Mouse (Mus musculus) gastrocnemius, postnatal 25 days (tissue): ENCODE measurements at regions not wholly inside any gene's neighbourhood (a gene's known extent, or its start where the extent isn't known, plus 50 kb on each side); places are given as distances from the start of the nearest gene placed in this dataset.

Experiments used
- DNase-seq: peaks from one replicate; pipeline ENCODE4 v3.0.0; 2022

- no peak for DNase-seq
Measured at GRCm38 (mm10) chr19:25729103-25729502, 56.9 kb downstream of the Dmrt2 start.

- no peak for DNase-seq
Measured at GRCm38 (mm10) chr19:25729633-25730032, 57.4 kb downstream of the Dmrt2 start.

- no peak for DNase-seq
Measured at GRCm38 (mm10) chr19:25778455-25778854, 106.2 kb downstream of the Dmrt2 start.

DNA sequence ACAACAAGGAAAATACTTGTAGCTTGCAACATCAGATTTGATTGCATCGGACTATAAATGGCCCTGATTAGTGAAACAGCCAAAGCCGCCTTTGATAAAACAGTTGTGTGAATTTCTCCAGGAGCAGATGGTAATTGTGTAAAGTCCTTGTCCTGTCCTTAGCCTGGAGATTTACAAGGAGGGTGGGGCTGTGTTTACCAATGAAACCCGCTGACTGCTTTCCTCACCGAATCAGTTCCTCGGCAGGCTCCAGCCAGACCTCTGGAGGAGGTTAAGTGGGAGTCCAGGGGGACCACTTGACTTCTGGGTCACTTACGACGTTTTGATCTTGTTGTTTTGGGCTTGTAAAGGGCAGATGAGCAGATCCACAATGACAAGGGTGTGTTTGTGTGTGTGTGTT, 107.1 kb downstream of the Dmrt2 start:
- DNase-seq, result no peak

GRCm38 (mm10) chr19:25781314-25781713, 109.1 kb downstream of the Dmrt2 start:
- DNase-seq, result no peak

DNA sequence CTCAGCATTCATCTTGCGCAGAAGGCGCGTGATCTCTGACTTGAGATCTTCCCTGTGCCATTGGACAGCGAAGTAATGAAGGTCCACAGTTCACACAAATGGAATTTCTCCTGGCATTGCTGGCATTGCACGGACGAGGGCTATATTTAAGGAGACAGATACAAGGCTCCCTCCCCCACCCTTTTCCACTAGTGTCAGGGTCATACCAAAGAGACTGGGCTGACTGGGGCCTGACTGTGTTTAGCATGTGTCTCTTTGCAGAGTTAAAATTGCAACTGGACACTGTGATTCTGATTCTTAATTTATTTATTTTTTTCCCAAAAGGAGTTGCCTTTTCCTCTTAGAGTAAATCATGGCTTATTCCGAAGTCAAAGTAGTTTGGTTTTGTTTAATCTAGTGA, 130.5 kb downstream of the Dmrt2 start:
- no peak for DNase-seq

GRCm38 (mm10) chr19:25805351-25805750, 133.1 kb downstream of the Dmrt2 start:
- DNase-seq, result no peak

DNA sequence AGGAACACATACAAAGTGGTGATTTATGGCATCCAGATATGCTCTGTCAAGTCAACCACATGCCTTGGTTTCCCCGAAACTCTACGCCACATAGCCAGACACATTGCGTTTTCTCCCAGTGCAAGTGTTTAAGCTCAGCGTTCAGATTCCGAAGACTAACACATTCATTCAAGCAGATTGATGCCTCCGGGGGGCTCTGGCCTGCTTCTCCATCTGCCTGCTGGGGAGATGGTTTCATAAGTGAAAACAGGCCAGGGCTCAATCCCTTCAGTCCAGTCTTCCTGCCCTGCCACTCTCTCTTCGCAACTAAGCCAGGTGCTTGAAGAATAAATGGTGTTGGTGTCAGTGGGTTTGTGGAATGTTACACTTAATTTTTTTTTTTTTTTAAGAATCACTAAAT, 141.4 kb downstream of the Dmrt2 start:
- DNase-seq, result no peak

DNA sequence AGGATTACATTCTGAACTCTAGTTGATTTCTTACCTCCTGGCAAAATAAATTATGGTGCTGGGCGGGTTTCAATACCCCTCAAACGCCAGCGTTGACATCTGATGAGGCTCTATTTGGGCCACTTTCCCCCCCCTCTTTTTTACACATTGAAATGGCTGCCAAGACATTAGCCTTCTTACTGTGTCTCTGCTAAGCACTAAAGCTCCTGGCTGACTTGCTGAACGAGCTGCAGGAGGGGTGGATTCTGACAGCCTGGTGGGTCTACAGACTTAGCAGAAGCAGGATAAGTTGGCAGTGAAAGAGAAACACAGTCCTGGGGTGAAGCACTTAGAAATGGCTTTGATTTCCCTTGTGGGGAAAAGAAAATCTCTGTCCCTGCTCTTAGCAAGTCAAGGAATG, 172.9 kb downstream of the Dmrt2 start:
- no peak for DNase-seq

- no peak for DNase-seq
Measured at GRCm38 (mm10) chr19:25856344-25856743, 184.1 kb downstream of the Dmrt2 start.

- no peak for DNase-seq
Measured at GRCm38 (mm10) chr19:25863312-25863711, 191.1 kb downstream of the Dmrt2 start.

- DNase-seq, result peak; percentile 9
Measured at GRCm38 (mm10) chr19:25906721-25907120, 234.5 kb downstream of the Dmrt2 start.

DNA sequence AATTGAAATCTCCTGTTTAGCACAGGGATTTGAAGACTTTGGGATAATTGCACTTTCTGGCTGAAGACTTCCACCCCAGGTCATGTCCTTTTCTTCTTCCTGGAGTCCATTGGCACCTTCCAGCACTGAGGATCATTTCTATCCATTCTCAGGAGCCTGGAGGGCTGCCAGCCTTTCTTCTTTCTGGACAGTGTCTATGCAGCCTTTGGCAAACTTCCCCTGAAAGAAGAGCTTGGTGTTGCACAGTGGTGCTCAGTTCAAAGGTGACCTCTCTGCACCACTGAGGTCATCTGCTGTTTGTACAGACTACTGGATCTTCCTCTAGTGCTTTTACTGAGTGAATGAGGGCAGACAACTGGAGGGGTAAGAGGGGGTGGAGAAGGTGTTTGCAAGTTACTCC, 249.8 kb downstream of the Dmrt2 start:
- DNase-seq, result peak; percentile 36

DNA sequence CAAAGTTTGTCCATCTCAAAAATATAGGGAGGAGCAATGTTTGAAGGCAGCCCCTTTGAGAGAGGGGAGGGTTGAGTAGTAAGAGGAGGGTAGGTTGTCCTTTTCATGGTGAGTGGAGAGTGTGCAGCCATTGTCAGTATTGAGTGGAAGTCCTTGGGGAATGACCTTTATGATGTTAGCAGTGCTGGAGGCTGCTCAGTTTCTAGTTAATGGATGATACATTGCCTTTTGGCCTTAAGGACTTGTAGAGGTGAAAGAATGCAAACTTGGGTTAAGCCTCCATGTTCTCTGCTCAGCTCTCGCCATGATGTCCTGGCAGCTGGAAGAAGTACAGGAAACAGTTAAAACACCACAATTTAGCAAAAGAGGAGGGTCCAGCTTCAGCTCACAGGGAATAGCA, 250.6 kb downstream of the Dmrt2 start:
- no peak for DNase-seq

GRCm38 (mm10) chr19:25923727-25924384, 251.6 kb downstream of the Dmrt2 start:
- no peak for DNase-seq

- peak; percentile 37 for DNase-seq
Measured at GRCm38 (mm10) chr19:25924385-25924769, 252.2 kb downstream of the Dmrt2 start.

DNA sequence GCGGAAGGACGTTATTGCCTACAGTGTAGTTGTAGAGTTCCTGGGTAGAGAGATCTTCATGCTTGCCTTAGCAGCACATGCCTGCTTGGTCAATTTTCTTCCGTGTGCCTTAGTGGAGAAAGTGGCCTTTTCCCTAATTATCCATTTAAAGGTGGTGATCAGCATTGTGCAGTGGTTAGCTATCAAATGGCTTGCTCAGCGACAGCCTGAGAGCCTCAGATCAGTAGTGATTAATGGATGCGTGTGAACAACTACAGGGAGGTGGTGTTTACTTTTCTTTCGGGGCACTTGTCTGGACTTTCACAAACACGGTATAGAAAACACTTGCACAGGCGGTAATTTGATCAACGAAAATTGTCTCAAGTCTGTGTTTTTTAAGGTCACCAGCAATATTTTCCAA, 255.0 kb downstream of the Dmrt2 start:
- no peak for DNase-seq

DNA sequence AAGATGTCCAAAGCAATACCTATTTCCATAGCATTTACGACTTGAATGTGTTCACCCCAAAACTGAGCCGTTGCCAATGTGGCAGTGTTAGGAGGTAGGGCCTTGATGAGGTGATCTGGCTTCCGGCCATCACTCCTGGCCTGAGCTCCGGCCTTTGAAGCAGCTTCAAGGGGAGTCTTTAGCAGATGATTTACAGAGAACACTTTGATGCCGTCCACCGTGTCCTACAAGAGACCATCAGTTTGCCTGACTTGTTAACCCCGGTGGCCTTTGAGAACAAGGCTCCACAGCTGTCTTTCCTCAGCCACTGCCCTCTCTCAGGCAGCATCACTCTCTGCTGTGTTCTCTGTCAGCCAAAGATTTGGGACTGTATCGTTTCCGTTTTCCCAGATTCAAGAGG, 265.1 kb downstream of the Dmrt2 start:
- DNase-seq, result no peak

DNA sequence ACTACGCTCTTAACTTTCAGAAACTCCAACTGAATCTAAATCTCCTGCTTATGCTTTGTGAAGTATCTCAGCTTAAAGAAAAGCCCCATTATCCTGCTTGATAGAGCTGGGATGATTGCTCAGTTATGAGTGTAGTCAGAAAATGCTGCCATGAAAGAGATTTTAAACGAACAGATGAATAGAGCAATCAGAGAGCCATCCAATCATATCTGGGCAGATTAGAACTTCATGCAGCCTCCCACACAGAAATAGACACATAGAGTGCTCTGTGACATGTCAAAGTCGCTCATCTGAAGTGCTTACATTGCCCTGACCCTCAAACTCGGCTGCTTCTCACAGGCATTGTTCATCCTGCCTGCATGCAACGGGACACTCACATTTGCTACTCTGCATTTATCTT, 299.0 kb downstream of the Dmrt2 start:
- DNase-seq, result no peak

DNA sequence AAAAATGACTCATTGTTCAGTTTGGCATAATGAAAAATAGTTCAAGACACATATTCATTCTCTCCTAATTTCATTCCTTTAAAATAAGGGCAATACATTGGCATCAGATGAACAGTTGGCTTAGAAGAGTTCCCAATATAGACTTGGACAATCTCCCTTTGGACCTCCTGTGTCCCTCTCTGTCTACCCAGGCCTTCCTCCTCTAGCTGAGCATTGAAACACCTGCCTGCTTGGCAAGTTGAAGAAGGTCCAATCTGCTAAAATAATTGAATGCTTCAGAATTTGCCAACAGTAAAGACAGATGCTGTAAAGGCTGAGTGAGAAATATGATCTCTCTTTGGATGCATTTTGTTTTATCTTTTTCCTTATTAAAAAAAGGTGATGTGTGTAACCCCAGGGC, 303.0 kb downstream of the Dmrt2 start:
- no peak for DNase-seq

GRCm38 (mm10) chr19:25980308-25980707, 308.1 kb downstream of the Dmrt2 start:
- DNase-seq, result no peak

GRCm38 (mm10) chr19:26014620-26015180, 342.5 kb downstream of the Dmrt2 start:
- DNase-seq, result peak; percentile 6

- DNase-seq, result no peak
Measured at GRCm38 (mm10) chr19:26021141-26021540, 348.9 kb downstream of the Dmrt2 start.

GRCm38 (mm10) chr19:26026103-26026502, 353.9 kb downstream of the Dmrt2 start:
- peak; percentile 10 for DNase-seq

DNA sequence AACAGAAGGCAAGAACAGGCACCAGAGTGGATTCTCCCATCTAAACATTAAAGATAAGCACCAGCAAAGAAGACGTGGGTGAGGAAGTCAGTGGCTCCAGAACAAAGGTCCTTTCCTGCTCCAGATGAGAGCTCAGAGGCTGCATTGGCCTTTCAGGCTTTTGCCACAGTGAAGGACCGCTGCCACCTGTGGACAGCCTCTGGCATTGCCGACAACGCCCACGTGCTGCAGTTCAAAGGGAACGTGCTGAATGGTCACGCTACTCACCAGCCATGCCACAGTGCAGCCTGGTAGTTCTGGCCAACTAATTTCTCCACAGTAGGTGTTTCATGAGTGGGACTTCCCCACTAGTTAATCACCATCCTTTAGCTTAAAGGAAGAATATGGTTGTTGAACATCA, 365.1 kb downstream of the Dmrt2 start:
- peak; percentile 54 for DNase-seq
